Mouse (Mus musculus) liver, embryonic 14.5 days (tissue): ENCODE measurements around the gene Avpi1.

Source experiments
- CTCF ChIP-seq: IDR thresholded peaks from 2 replicates; pipeline ENCODE4 v1.5.1; 2016; ENCODE audit warnings: antibody characterized with exemption, low read depth, control low read depth
- EP300 ChIP-seq: IDR thresholded peaks from 2 replicates; pipeline ENCODE4 v1.6.1; 2016; ENCODE audit warnings: antibody characterized with exemption, low read depth

DNA sequence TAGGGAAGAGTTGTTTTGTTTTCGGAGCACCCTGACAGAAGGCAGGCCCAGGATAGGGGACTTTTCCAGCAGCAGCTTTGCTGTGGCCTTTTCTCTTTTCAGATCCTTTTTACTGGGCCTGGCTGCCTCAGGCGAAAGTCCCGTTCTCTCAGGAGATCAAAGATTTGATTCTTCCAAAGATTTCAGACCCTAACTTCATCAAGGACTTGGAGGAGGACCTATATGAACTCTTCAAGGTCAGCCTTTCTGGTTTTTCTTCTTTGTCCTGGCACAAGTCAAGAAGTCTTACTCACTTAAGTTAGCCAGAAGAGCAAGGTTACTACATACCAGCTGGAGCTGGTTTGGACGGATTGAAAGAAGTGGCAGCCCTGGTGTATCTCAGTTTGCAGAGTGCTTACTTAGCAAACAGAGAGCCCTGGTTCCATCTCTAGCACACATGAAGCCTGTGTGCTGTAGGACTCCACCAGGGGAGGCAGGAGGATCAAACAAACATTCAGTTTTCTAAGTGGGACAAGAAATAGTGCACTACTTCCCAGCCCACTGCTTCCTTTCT, 13.0 kb downstream of the Avpi1 start:
- TF ChIP-seq EP300: no peak
- TF ChIP-seq CTCF: no peak
